Mouse (Mus musculus) left cerebral cortex, postnatal 25 days (tissue): ENCODE measurements around the gene Ntsr1. TPM values are rescaled to one million over a fixed set of nuclear protein-coding genes. Genes with fewer than 3 reads are reported as not detected.
A peak's percentile ranks its signal among the peaks of the same experiment; 100 is the strongest.

ENCODE experiments used
- DNase-seq, 2 experiments: peaks; one replicate each; pipeline ENCODE4 v3.0.0; 2022; ENCODE audit warnings: low spot score in 2 of 2, mixed read lengths in 1 of 2
- intact Hi-C: fragments of 180-260 bp; cut with DNase I; formaldehyde crosslinking; loops from one replicate; pipeline ENCODE4 v1.15.1; 2025
- total RNA-seq, 2 experiments: library from RNA; stranded (reverse); gene quantifications; 2 replicates each; pipeline ENCODE4 v1.2.3; 2021

The Ntsr1 gene
- 1 to 10 TPM; 7.1 to 9.2 TPM for total RNA-seq

GRCm38 (mm10) chr2:180499741-180500140 is at the start of gene Ntsr1:
Gene Ntsr1, plus strand, starts transcription at chr2:180499976.
- DNase-seq, result peak; percentile 65 to 78
- intact Hi-C loops, result no loop called here

- no peak for DNase-seq
- intact Hi-C loops, result no loop called here
Measured at GRCm38 (mm10) chr2:180450529-180450928, 49.2 kb upstream of the Ntsr1 start.

GRCm38 (mm10) chr2:180455723-180456698 is 43.8 kb upstream of the Ntsr1 start, which contains the start of gene Slco4a1:
Gene Slco4a1, plus strand, starts transcription at chr2:180456245.
- intact Hi-C loops, result no loop called here
- DNase-seq, result peak; percentile 65 to 69

GRCm38 (mm10) chr2:180456705-180457104 is 43.1 kb upstream of the Ntsr1 start:
- intact Hi-C loops, result no loop called here
- no peak for DNase-seq

GRCm38 (mm10) chr2:180457680-180458079 is 42.1 kb upstream of the Ntsr1 start:
- DNase-seq, result no peak
- intact Hi-C loops, result no loop called here

GRCm38 (mm10) chr2:180459437-180459836 is 40.3 kb upstream of the Ntsr1 start:
- intact Hi-C loops, result no loop called here
- DNase-seq, result no peak

- no peak for DNase-seq
- intact Hi-C loops, result no loop called here
Measured at GRCm38 (mm10) chr2:180460801-180461200, 39.0 kb upstream of the Ntsr1 start.

- no peak for DNase-seq
- intact Hi-C loops, result no loop called here
Measured at GRCm38 (mm10) chr2:180462593-180462992, 37.2 kb upstream of the Ntsr1 start.

- intact Hi-C loops, result no loop called here
- DNase-seq, result no peak
Measured at GRCm38 (mm10) chr2:180466505-180466904, 33.3 kb upstream of the Ntsr1 start.

GRCm38 (mm10) chr2:180468871-180469270 is 30.9 kb upstream of the Ntsr1 start:
- intact Hi-C loops, result no loop called here
- no peak for DNase-seq

GRCm38 (mm10) chr2:180469768-180470167 is 30.0 kb upstream of the Ntsr1 start:
- no peak for DNase-seq
- intact Hi-C loops, result loop anchor here (5.0 kb wide), 1 partner anchor 308 kb away; the partner anchor contains the start of gene Bhlhe23

- intact Hi-C loops, result loop anchor here (1.0 to 5.0 kb wide), 3 partner anchors 82 to 305 kb away; partner anchors contain the start of gene Bhlhe23
Measured at GRCm38 (mm10) chr2:180472306-180473079, 27.3 kb upstream of the Ntsr1 start.

GRCm38 (mm10) chr2:180473080-180473440 is 26.7 kb upstream of the Ntsr1 start:
- peak; percentile 81 to 89 for DNase-seq
- intact Hi-C loops, result loop anchor here (1.0 to 5.0 kb wide), 3 partner anchors 82 to 304 kb away; partner anchors contain the start of gene Bhlhe23

More at GRCm38 (mm10) chr2:180472306-180473079, 27.3 kb upstream of the Ntsr1 start:
- peak in 1 of 2 experiments; percentile 15 for DNase-seq

- no peak for DNase-seq
- intact Hi-C loops, result loop anchor here (5.0 kb wide), 1 partner anchor 302 kb away; the partner anchor contains the start of gene Bhlhe23
Measured at GRCm38 (mm10) chr2:180474864-180475263, 24.9 kb upstream of the Ntsr1 start.

GRCm38 (mm10) chr2:180482274-180482673 is 17.5 kb upstream of the Ntsr1 start:
- DNase-seq, result no peak
- intact Hi-C loops, result no loop called here

GRCm38 (mm10) chr2:180484882-180485281 is 14.9 kb upstream of the Ntsr1 start:
- no peak for DNase-seq
- intact Hi-C loops, result no loop called here

- intact Hi-C loops, result no loop called here
- no peak for DNase-seq
Measured at GRCm38 (mm10) chr2:180485306-180485705, 14.5 kb upstream of the Ntsr1 start.

- DNase-seq, result peak; percentile 27 to 48
- intact Hi-C loops, result no loop called here
Measured at GRCm38 (mm10) chr2:180488210-180488751, 11.5 kb upstream of the Ntsr1 start.

GRCm38 (mm10) chr2:180495906-180496305 is 3.9 kb upstream of the Ntsr1 start:
- intact Hi-C loops, result no loop called here
- DNase-seq, result peak; percentile 50 to 93

- no peak for DNase-seq
- intact Hi-C loops, result no loop called here
Measured at GRCm38 (mm10) chr2:180500726-180501125, 950 bp downstream of the Ntsr1 start.
